Mouse (Mus musculus) midbrain, embryonic 13.5 days (tissue): ENCODE results near the gene Rab10. TPM values are rescaled to one million over a fixed set of nuclear protein-coding genes. Genes with fewer than 3 reads are reported as not detected.

ENCODE experiments used
- ATAC-seq: fragments of 200-750 bp; cut with Nextera tagmentation; 2 replicates; pipeline ENCODE4 v1.8.0; 2017; ENCODE audit warnings: mild to moderate bottlenecking, moderate TSS enrichment, moderate library complexity
- H3K27ac ChIP-seq: fragments of 300-500 bp; sonication (generic); 2 replicates; pipeline ENCODE4 v1.5.1; 2015; ENCODE audit warnings: inconsistent platforms, mild to moderate bottlenecking, moderate library complexity
- H3K27me3 ChIP-seq: fragments of 300-500 bp; sonication (generic); 2 replicates; pipeline ENCODE4 v1.6.1; 2015; ENCODE audit warnings: mild to moderate bottlenecking, inconsistent platforms
- H3K36me3 ChIP-seq: fragments of 300-500 bp; sonication (generic); 2 replicates; pipeline ENCODE4 v1.6.1; 2015; ENCODE audit warnings: mild to moderate bottlenecking, inconsistent platforms
- H3K4me1 ChIP-seq: fragments of 300-500 bp; sonication (generic); replicated peaks from 2 replicates; pipeline ENCODE4 v1.6.1; 2015; ENCODE audit warnings: inconsistent platforms
- H3K4me2 ChIP-seq: fragments of 300-500 bp; sonication (generic); replicated peaks from 2 replicates; pipeline ENCODE4 v1.6.1; 2015; ENCODE audit warnings: moderate library complexity, mild to moderate bottlenecking, inconsistent platforms
- H3K4me3 ChIP-seq: fragments of 300-500 bp; sonication (generic); replicated peaks from 2 replicates; pipeline ENCODE4 v1.5.1; 2015; ENCODE audit warnings: mild to moderate bottlenecking, inconsistent platforms
- H3K9ac ChIP-seq: fragments of 300-500 bp; sonication (generic); replicated peaks from 2 replicates; pipeline ENCODE4 v1.6.1; 2015; ENCODE audit warnings: mild to moderate bottlenecking, inconsistent platforms
- H3K9me3 ChIP-seq: fragments of 300-500 bp; sonication (generic); 2 replicates; pipeline ENCODE4 v1.6.1; 2016; ENCODE audit warnings: mild to moderate bottlenecking, inconsistent platforms
- WGBS: fragments of 180-500 bp; shearing (Covaris S2); methylation state at CpG from one replicate; pipeline ENCODE4 v1.1.7; 2015; 5-methylcytosine and 5-hydroxymethylcytosine counted together
- polyA plus RNA-seq: library from polyadenylated mRNA; unstranded; fragments of >200 nt; fragmentation: Nextera tagmentation; extraction: Ambion mirVana; gene quantifications from 2 replicates; pipeline ENCODE4 v1.2.1, GENCODE M21; 2015

Gene Rab10
- polyA plus RNA-seq, 1 experiment from 2014 or later: 128 TPM

GRCm38 (mm10) chr12:3234061-3234460, 75.7 kb downstream of the Rab10 start:
- 87% methylated on average over 1 of the region's 1 CpGs for WGBS
- no peak overlapping the region for H3K27ac ChIP-seq
- no peaks in the 10 kb centered on the region for H3K27me3 ChIP-seq
- H3K9me3 ChIP-seq: peaks cover 3% of the 10 kb centered on the region; the same call in 1 of the 2 replicates
- H3K4me3 ChIP-seq: no peak overlapping the region
- H3K36me3 ChIP-seq: peaks cover 23% of the 10 kb centered on the region
- peaks cover 7% of the 10 kb centered on the region; the same call in 1 of the 2 replicates for H3K4me1 ChIP-seq
- ATAC-seq: no peak
- H3K9ac ChIP-seq: no peak overlapping the region
- no peak overlapping the region for H3K4me2 ChIP-seq

- Histone ChIP-seq H3K27me3 (no peaks in the 10 kb centered on the region), H3K4me3 (no peak overlapping the region), H3K9ac (no peak overlapping the region), H3K36me3 (no peaks in the 10 kb centered on the region), H3K27ac (no peak overlapping the region), H3K4me1 (no peaks in the 10 kb centered on the region), H3K4me2 (no peak overlapping the region), H3K9me3 (no peaks in the 10 kb centered on the region; the same call in 1 of the 2 replicates)
- ATAC-seq: no peak
- 71% methylated on average over 2 of the region's 2 CpGs for WGBS
Observed at GRCm38 (mm10) chr12:3223352-3223751, 86.4 kb downstream of the Rab10 start.

- no peak overlapping the region for H3K27ac ChIP-seq
- no peak overlapping the region for H3K4me2 ChIP-seq
- no peaks in the 10 kb centered on the region for H3K27me3 ChIP-seq
- no peaks in the 10 kb centered on the region for H3K9me3 ChIP-seq
- H3K4me1 ChIP-seq: no peaks in the 10 kb centered on the region
- H3K36me3 ChIP-seq: no peaks in the 10 kb centered on the region
- H3K9ac ChIP-seq: no peak overlapping the region
- no peak overlapping the region for H3K4me3 ChIP-seq
- WGBS: 66% methylated on average over 2 of the region's 2 CpGs
- no peak for ATAC-seq
Observed at GRCm38 (mm10) chr12:3210181-3210580, 99.6 kb downstream of the Rab10 start.

- Histone ChIP-seq H3K9me3 (no peaks in the 10 kb centered on the region), H3K36me3 (no peaks in the 10 kb centered on the region), H3K4me2 (no peak overlapping the region), H3K4me3 (no peak overlapping the region), H3K27ac (no peak overlapping the region), H3K27me3 (no peaks in the 10 kb centered on the region), H3K4me1 (no peaks in the 10 kb centered on the region), H3K9ac (no peak overlapping the region)
- no peak for ATAC-seq
- 71% methylated on average over 1 of the region's 1 CpGs for WGBS
Observed at GRCm38 (mm10) chr12:3209163-3209562, 100.6 kb downstream of the Rab10 start.

Other genes starting within 250 kb of the Rab10 start
- gene Kif3c, start 55.2 kb upstream of the Rab10 start, polyA plus RNA-seq: 77.4 and 77.9 TPM in 2 replicates
- gene Asxl2, start 116.9 kb upstream of the Rab10 start, polyA plus RNA-seq: 15.6 and 16.1 TPM in 2 replicates